Mouse (Mus musculus): Measurements from ENCODE around the gene Drp2. TPM values are rescaled to one million over a fixed set of nuclear protein-coding genes. Genes with fewer than 3 reads are reported as not detected.
A peak's percentile ranks its signal among the peaks of the same experiment; 100 is the strongest.

Drp2 gene
- polyA plus RNA-seq, 1 experiment from 2014 or later: 2.8 TPM

- H3K27ac ChIP-seq: no peak overlapping the region
- H3K36me3 ChIP-seq: no peaks in the 10 kb centered on the region
- WGBS: 73% methylated on average over 5 of the region's 5 CpGs
- H3K4me3 ChIP-seq: no peak overlapping the region
- no peak overlapping the region for H3K9ac ChIP-seq
- no peaks in the 10 kb centered on the region for H3K27me3 ChIP-seq
- H3K9me3 ChIP-seq: no peaks in the 10 kb centered on the region
- H3K4me1 ChIP-seq: no peaks in the 10 kb centered on the region
- ATAC-seq (ENCODE audit: insufficient number of reproducible peaks, low FRiP score, low TSS enrichment, low read depth): no peak
- no peak overlapping the region for H3K4me2 ChIP-seq
Observed at GRCm38 (mm10) chrX:134420097-134420496, 15.7 kb downstream of the Drp2 start.

GRCm38 (mm10) chrX:134424263-134424662 lies 19.9 kb downstream of the Drp2 start:
- no peak for ATAC-seq (ENCODE audit: insufficient number of reproducible peaks, low FRiP score, low TSS enrichment, low read depth)
- WGBS: 92% methylated on average over 5 of the region's 5 CpGs

GRCm38 (mm10) chrX:134425798-134426197 lies 21.4 kb downstream of the Drp2 start:
- H3K27ac ChIP-seq: no peak overlapping the region
- no peaks in the 10 kb centered on the region for H3K4me1 ChIP-seq
- H3K9ac ChIP-seq: no peak overlapping the region
- H3K4me2 ChIP-seq: no peak overlapping the region
- no peak for ATAC-seq (ENCODE audit: insufficient number of reproducible peaks, low FRiP score, low TSS enrichment, low read depth)
- no peaks in the 10 kb centered on the region for H3K9me3 ChIP-seq
- H3K4me3 ChIP-seq: no peak overlapping the region
- H3K27me3 ChIP-seq: no peaks in the 10 kb centered on the region
- H3K36me3 ChIP-seq: no peaks in the 10 kb centered on the region
- 85% methylated on average over 10 of the region's 10 CpGs for WGBS

More at GRCm38 (mm10) chrX:134424263-134424662, 19.9 kb downstream of the Drp2 start:
- no peak overlapping the region for H3K4me3 ChIP-seq
- H3K9ac ChIP-seq: no peak overlapping the region
- no peaks in the 10 kb centered on the region for H3K36me3 ChIP-seq
- no peaks in the 10 kb centered on the region for H3K27me3 ChIP-seq
- H3K27ac ChIP-seq: no peak overlapping the region
- H3K9me3 ChIP-seq: no peaks in the 10 kb centered on the region
- no peaks in the 10 kb centered on the region for H3K4me1 ChIP-seq
- H3K4me2 ChIP-seq: no peak overlapping the region

GRCm38 (mm10) chrX:134426819-134427218 lies 22.5 kb downstream of the Drp2 start:
- Histone ChIP-seq H3K36me3 (no peaks in the 10 kb centered on the region), H3K4me1 (no peaks in the 10 kb centered on the region), H3K4me3 (no peak overlapping the region), H3K27me3 (no peaks in the 10 kb centered on the region), H3K4me2 (no peak overlapping the region), H3K9ac (no peak overlapping the region), H3K9me3 (no peaks in the 10 kb centered on the region), H3K27ac (no peak overlapping the region)
- 75% methylated on average over 6 of the region's 6 CpGs for WGBS
- no peak for ATAC-seq (ENCODE audit: insufficient number of reproducible peaks, low FRiP score, low TSS enrichment, low read depth)

GRCm38 (mm10) chrX:134427307-134427706 lies 23.0 kb downstream of the Drp2 start:
- WGBS: 72% methylated on average over 3 of the region's 3 CpGs

GRCm38 (mm10) chrX:134474988-134475710 lies 70.8 kb downstream of the Drp2 start:
- 73% methylated on average over 58 of the region's 67 CpGs for WGBS
- no peaks in the 10 kb centered on the region for H3K4me1 ChIP-seq
- 0 out of 2 replicates have a peak, but pooled peaks cover 8% of the 10 kb centered on the region for H3K9me3 ChIP-seq
- H3K27me3 ChIP-seq: no peaks in the 10 kb centered on the region
- ATAC-seq (ENCODE audit: insufficient number of reproducible peaks, low FRiP score, low TSS enrichment, low read depth): no peak; the same call in 1 of the 2 replicates
- H3K4me3 ChIP-seq: no peak overlapping the region
- H3K36me3 ChIP-seq: no peaks in the 10 kb centered on the region
- H3K4me2 ChIP-seq: 0 out of 2 replicates have a peak overlapping the region, but pooled peaks have one; percentile 12
- no peak overlapping the region for H3K9ac ChIP-seq
- no peak overlapping the region for H3K27ac ChIP-seq

More at GRCm38 (mm10) chrX:134427307-134427706, 23.0 kb downstream of the Drp2 start:
- H3K9me3 ChIP-seq: no peaks in the 10 kb centered on the region
- H3K27me3 ChIP-seq: no peaks in the 10 kb centered on the region
- H3K4me2 ChIP-seq: no peak overlapping the region
- H3K27ac ChIP-seq: no peak overlapping the region
- no peak overlapping the region for H3K4me3 ChIP-seq
- H3K36me3 ChIP-seq: no peaks in the 10 kb centered on the region
- H3K4me1 ChIP-seq: no peaks in the 10 kb centered on the region
- no peak overlapping the region for H3K9ac ChIP-seq
- ATAC-seq (ENCODE audit: insufficient number of reproducible peaks, low FRiP score, low TSS enrichment, low read depth): no peak

- WGBS: 86% methylated on average over 25 of the region's 25 CpGs
- Histone ChIP-seq H3K36me3 (no peaks in the 10 kb centered on the region), H3K4me2 (0 out of 2 replicates have a peak within 1 kb of the TSS, but pooled peaks have one; percentile 12), H3K9ac (no peak within 1 kb of the TSS), H3K4me3 (no peak within 1 kb of the TSS), H3K27ac (no peak within 1 kb of the TSS), H3K4me1 (no peaks in the 10 kb centered on the region), H3K27me3 (no peaks in the 10 kb centered on the region), H3K9me3 (0 out of 2 replicates have a peak, but pooled peaks cover 8% of the 10 kb centered on the region)
- ATAC-seq (ENCODE audit: insufficient number of reproducible peaks, low FRiP score, low TSS enrichment, low read depth): no peak
Observed at GRCm38 (mm10) chrX:134476290-134476689, 71.9 kb downstream of the Drp2 start, which contains the start of gene Taf7l. TSS of gene Taf7l (minus strand) at chrX:134476490.

- Histone ChIP-seq H3K4me1 (no peaks in the 10 kb centered on the region), H3K27ac (no peak overlapping the region), H3K9me3 (no peaks in the 10 kb centered on the region), H3K9ac (no peak overlapping the region), H3K36me3 (no peaks in the 10 kb centered on the region), H3K4me2 (no peak overlapping the region), H3K27me3 (no peaks in the 10 kb centered on the region), H3K4me3 (no peak overlapping the region)
- WGBS: 64% methylated on average over 3 of the region's 3 CpGs
- ATAC-seq (ENCODE audit: insufficient number of reproducible peaks, low FRiP score, low TSS enrichment, low read depth): no peak
Observed at GRCm38 (mm10) chrX:134481720-134482119, 77.4 kb downstream of the Drp2 start.

GRCm38 (mm10) chrX:134500651-134501050 lies 96.3 kb downstream of the Drp2 start:
- H3K27ac ChIP-seq: no peak overlapping the region
- no peak overlapping the region for H3K9ac ChIP-seq
- no peaks in the 10 kb centered on the region for H3K4me1 ChIP-seq
- no peaks in the 10 kb centered on the region for H3K36me3 ChIP-seq
- whole genome bisulfite sequencing: 78% methylated on average over 8 of the region's 8 CpGs
- no peak overlapping the region for H3K4me3 ChIP-seq
- H3K27me3 ChIP-seq: no peaks in the 10 kb centered on the region
- H3K4me2 ChIP-seq: no peak overlapping the region
- H3K9me3 ChIP-seq: no peaks in the 10 kb centered on the region
- ATAC-seq (ENCODE audit: insufficient number of reproducible peaks, low FRiP score, low TSS enrichment, low read depth): no peak

Other genes starting within 250 kb of the Drp2 start
- 3.7 TPM in 2 replicates for gene Xkrx, start 242.5 kb upstream of the Drp2 start, polyA plus RNA-seq (2015; fragmentation: Nextera tagmentation; extraction: Ambion mirVana)
- not detected in 2 replicates for gene Arl13a, start 217.1 kb upstream of the Drp2 start, polyA plus RNA-seq (2015; fragmentation: Nextera tagmentation; extraction: Ambion mirVana)
- gene Nox1, start 182.6 kb upstream of the Drp2 start, polyA plus RNA-seq (2015; fragmentation: Nextera tagmentation; extraction: Ambion mirVana): 0.23 TPM in 1 of 2 replicates, not detected in the other
- gene Trmt2b, start 127.6 kb upstream of the Drp2 start, polyA plus RNA-seq (2015; fragmentation: Nextera tagmentation; extraction: Ambion mirVana): 15.7 and 19.1 TPM in 2 replicates
- gene Tmem35a, start 109.3 kb upstream of the Drp2 start, polyA plus RNA-seq (2015; fragmentation: Nextera tagmentation; extraction: Ambion mirVana): 7.4 and 8.2 TPM in 2 replicates
- gene Cenpi, start 96.5 kb upstream of the Drp2 start, polyA plus RNA-seq (2015; fragmentation: Nextera tagmentation; extraction: Ambion mirVana): 21.9 and 22.9 TPM in 2 replicates
- 0.20 and 0.27 TPM in 2 replicates for gene Taf7l, start 71.9 kb downstream of the Drp2 start, polyA plus RNA-seq (2015; fragmentation: Nextera tagmentation; extraction: Ambion mirVana)
- gene Timm8a1, start 137.3 kb downstream of the Drp2 start, polyA plus RNA-seq (2015; fragmentation: Nextera tagmentation; extraction: Ambion mirVana): 64.1 and 67.9 TPM in 2 replicates
- 1.4 and 3.4 TPM in 2 replicates for gene Btk, start 179.0 kb downstream of the Drp2 start, polyA plus RNA-seq (2015; fragmentation: Nextera tagmentation; extraction: Ambion mirVana)
- gene Rpl36a, start 181.1 kb downstream of the Drp2 start, polyA plus RNA-seq (2015; fragmentation: Nextera tagmentation; extraction: Ambion mirVana): 338 and 416 TPM in 2 replicates
- 4.2 and 4.6 TPM in 2 replicates for gene Gla, start 196.6 kb downstream of the Drp2 start, polyA plus RNA-seq (2015; fragmentation: Nextera tagmentation; extraction: Ambion mirVana)
- gene Hnrnph2, start 196.6 kb downstream of the Drp2 start, polyA plus RNA-seq (2015; fragmentation: Nextera tagmentation; extraction: Ambion mirVana): 140 and 151 TPM in 2 replicates